Comparison of ENCODE assay signal across 8 mouse cellular contexts in the genomic region with DNA sequence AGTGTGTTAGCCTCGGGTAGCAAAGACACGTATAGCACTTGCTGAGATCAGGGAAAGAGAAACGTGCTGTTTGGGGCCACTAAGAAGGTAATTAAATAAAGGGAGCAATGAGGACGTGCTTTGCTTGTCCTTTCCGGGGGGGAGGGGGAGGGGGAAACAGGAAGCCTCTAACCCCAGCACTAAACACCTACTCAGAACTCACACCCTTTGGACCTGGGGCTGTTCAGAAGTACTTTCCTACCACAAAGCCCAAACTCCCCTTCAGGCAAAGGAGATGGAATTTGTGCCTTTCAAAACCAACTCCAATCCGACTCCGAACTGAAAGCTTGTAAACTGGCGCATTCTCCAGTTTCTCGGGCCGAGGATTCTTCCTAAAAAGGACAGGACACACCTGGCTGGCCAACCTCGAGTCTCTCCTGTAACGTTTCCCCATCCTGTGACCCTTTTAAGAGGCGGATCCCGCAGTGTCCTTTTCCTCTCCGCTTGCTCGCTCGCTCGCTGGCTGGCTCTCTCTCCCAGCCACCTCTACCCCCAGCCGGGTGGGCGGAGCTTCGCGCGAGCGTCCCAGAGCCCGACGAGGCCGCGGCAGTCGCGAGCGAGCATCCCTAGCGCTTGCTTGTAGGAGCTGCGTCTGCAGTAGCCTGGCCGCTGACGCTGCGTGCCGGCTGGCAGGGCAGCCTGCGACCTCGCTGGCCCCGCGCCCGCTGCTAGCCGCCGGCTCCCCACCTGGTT. TPM values are rescaled to one million over a fixed set of nuclear protein-coding genes. Genes with fewer than 3 reads are reported as not detected.
DNase-seq lines count a peak whose midpoint lies in the region; ATAC-seq lines count a peak whose summit lies in the region.

No protein-coding gene starts in this region.

- peak overlapping the region; percentile 59 for H3K27ac ChIP-seq in heart, embryonic 12.5 days (ENCODE audit: poor library complexity, severe bottlenecking)
- peak overlapping the region; percentile 12; the same call in 1 of the 2 replicates for H3K27ac ChIP-seq in kidney, embryonic 16.5 days (ENCODE audit: low read length)

- ATAC-seq in heart, embryonic 12.5 days (ENCODE audit: insufficient number of reproducible peaks, low FRiP score), result peak; percentile 95
- peak; percentile 98 for ATAC-seq in kidney, embryonic 16.5 days (ENCODE audit: low FRiP score, low TSS enrichment)

- H3K36me3 ChIP-seq in heart, embryonic 12.5 days, result no peaks in the 10 kb centered on the region
- no peaks in the 10 kb centered on the region for H3K36me3 ChIP-seq in kidney, embryonic 16.5 days (ENCODE audit: insufficient read depth, low read length)

- no peaks in the 10 kb centered on the region for H3K9me3 ChIP-seq in heart, embryonic 12.5 days (replicated peaks)
- no peaks in the 10 kb centered on the region for H3K9me3 ChIP-seq in kidney, embryonic 16.5 days (ENCODE audit: low read length)

- peak overlapping the region; percentile 74 for H3K9ac ChIP-seq in heart, embryonic 12.5 days
- peak overlapping the region; percentile 63 for H3K9ac ChIP-seq in kidney, embryonic 16.5 days (replicated peaks; ENCODE audit: low read length)

- WGBS in heart, embryonic 12.5 days, result 11% methylated on average over 43 of the region's 44 CpGs
- 17% methylated on average over 44 of the region's 44 CpGs for WGBS in kidney, embryonic 16.5 days

- H3K4me3 ChIP-seq in heart, embryonic 12.5 days, result peak overlapping the region; percentile 61
- peak overlapping the region; percentile 50 for H3K4me3 ChIP-seq in kidney, embryonic 16.5 days (ENCODE audit: low read length)

- 0 out of 2 replicates have a peak, but pooled peaks cover 3% of the 10 kb centered on the region for H3K27me3 ChIP-seq in heart, embryonic 12.5 days (replicated peaks)
- peaks cover 21% of the 10 kb centered on the region for H3K27me3 ChIP-seq in kidney, embryonic 16.5 days (ENCODE audit: insufficient read depth, low read length)

- no peaks in the 10 kb centered on the region for H3K4me1 ChIP-seq in heart, embryonic 12.5 days (replicated peaks)
- H3K4me1 ChIP-seq in kidney, embryonic 16.5 days (ENCODE audit: insufficient read depth, low read length), result no peaks in the 10 kb centered on the region

- peak overlapping the region; percentile 66 for H3K4me2 ChIP-seq in heart, embryonic 12.5 days
- H3K4me2 ChIP-seq in kidney, embryonic 16.5 days (replicated peaks; ENCODE audit: low read depth, low read length), result peak overlapping the region; percentile 72

- DNase-seq in CD4-positive, CD25-positive, alpha-beta regulatory T cell, adult 2 months (ENCODE audit: low read depth, low spot score), result peak; percentile 84
- peak; percentile 52 for DNase-seq in c-Kit-negative CD71-positive TER-119-positive erythroid progenitor cells, embryonic 14.5 days (ENCODE audit: low read depth, low spot score)
- peak; percentile 10 for DNase-seq in fat pad, adult 2 months (ENCODE audit: extremely low read depth, low read depth, low spot score)
- DNase-seq in liver, result peak; percentile 92
- peak; percentile 20 to 41 for DNase-seq in monocyte, adult 2 months (ENCODE audit: low read depth in 1 of 2, low spot score in 2 of 2)
- DNase-seq in spleen, postnatal 14 days (ENCODE audit: low spot score in 2 of 2), result peak; percentile 37 to 49

RNA-seq across cellular contexts. Expression of gene Rnf128, which starts 47.1 kb away (rescaled TPM):
- polyA plus RNA-seq in heart, embryonic 12.5 days (2016; fragmentation: Nextera tagmentation; extraction: Ambion mirVana), result 32.3 and 32.7 TPM in 2 replicates
- 46.4 and 47.5 TPM in 2 replicates for polyA plus RNA-seq in kidney, embryonic 16.5 days (2015; fragmentation: Nextera tagmentation; extraction: Ambion mirVana)

Comparison
In these comparisons a context has a peak if more than half of its experiments do, and no peak if none do; other contexts are left out.
1. Peak in every context shown above with its lines: DNase-seq, ATAC-seq, H3K4me3 ChIP-seq and H3K27ac ChIP-seq.
2. DNase-seq: peak in every context shown above with its lines; median percentile 92 in liver; 84 in CD4-positive, CD25-positive, alpha-beta regulatory T cell, adult 2 months; 52 in c-Kit-negative CD71-positive TER-119-positive erythroid progenitor cells, embryonic 14.5 days; 43 in spleen, postnatal 14 days; 30 in monocyte, adult 2 months; 10 in fat pad, adult 2 months.